Mouse (Mus musculus): ENCODE data around the gene Rnf207. TPM values are rescaled to one million over a fixed set of nuclear protein-coding genes. Genes with fewer than 3 reads are reported as not detected.

Gene Rnf207
- polyA plus RNA-seq (2014; fragmentation: Nextera tagmentation; extraction: Ambion mirVana): 0.36 and 0.65 TPM in 2 replicates

DNA sequence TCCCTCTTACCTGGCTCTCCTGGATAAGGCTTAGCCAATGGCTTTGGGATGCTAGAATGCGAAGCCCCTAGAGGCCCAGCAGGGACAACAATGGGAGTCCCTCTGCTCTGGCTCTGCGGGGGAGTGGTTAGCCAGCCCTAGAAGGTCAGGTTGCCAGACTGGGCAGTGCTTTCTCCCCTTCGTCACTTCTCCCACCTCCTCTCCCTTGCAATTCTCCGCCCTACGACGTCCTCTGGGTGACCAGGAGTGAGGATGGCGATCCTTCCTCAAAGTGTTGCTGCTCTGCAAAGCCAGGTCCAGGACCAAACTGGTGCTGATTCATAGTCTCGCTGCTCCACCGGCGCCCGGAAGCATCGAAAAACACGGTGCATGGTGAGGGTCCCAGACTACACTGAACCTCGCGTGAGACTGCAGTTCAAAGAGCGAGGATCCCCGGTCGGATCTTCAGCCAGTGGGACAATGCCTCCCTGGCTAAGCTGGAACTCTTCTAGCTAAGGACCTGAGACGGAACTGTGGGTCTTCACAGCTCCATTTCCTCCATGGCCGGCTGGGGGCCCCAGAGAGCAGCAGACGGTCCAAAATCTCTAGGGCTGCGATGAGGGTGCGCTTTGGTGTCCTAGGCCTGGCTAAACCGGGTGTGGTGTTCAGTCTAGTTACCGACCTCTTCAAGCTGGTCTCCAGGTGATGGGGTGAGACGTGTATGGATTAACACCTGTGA lies at the start of gene Rnf207:
Rnf207 (minus strand) TSS at position 477 of the 718 bp plus-strand sequence.
- Histone ChIP-seq H3K4me1 (ENCODE audit: insufficient read depth) (no peaks in the 10 kb centered on the region), H3K27me3 (ENCODE audit: insufficient read depth, low read length) (peaks cover 46% of the 10 kb centered on the region), H3K4me3 (ENCODE audit: low read depth, low read length) (peak within 1 kb of the TSS; percentile 20), H3K9me3 (ENCODE audit: low read depth, low read length) (no peaks in the 10 kb centered on the region), H3K9ac (peak within 1 kb of the TSS; percentile 33; the same call in 1 of the 2 replicates), H3K27ac (ENCODE audit: low read depth) (peak within 1 kb of the TSS; percentile 26; the same call in 1 of the 2 replicates), H3K36me3 (ENCODE audit: insufficient read depth) (no peaks in the 10 kb centered on the region), H3K4me2 (peak within 1 kb of the TSS; percentile 43)
- peak; percentile 26; the same call in 1 of the 2 replicates for ATAC-seq (ENCODE audit: insufficient read depth)
- DNase-seq: peak; percentile 68
- WGBS: 4% methylated on average over 26 of the region's 26 CpGs
- peak; percentile 59 for TF ChIP-seq CTCF (IDR thresholded peaks at IDR 0.05; ENCODE audit: low read depth)

DNA sequence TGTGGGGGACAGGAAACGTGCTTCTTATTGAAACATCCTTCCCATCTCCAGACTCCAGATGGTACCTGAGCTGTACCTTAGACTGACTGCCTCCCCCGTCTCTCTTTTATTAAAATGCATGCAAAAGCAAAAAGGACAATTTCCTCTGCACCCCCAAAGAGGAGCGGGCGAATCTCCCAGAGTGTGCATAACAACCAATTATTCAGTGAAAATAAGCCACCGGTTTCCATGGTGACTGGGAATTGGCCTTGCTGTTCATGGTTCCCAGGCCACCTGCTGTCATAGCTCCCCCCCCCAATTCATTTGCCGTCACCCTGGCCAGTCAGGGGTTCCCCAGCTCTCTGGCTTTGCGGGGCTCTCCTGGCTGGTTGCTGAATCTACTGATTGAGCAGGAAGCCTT lies 46.4 kb upstream of the Rnf207 start:
- Histone ChIP-seq H3K27me3 (ENCODE audit: insufficient read depth, low read length) (peaks cover 4% of the 10 kb centered on the region; the same call in 1 of the 2 replicates), H3K4me3 (ENCODE audit: low read depth, low read length) (no peak overlapping the region), H3K9ac (no peak overlapping the region), H3K9me3 (ENCODE audit: low read depth, low read length) (no peaks in the 10 kb centered on the region), H3K4me2 (no peak overlapping the region), H3K36me3 (ENCODE audit: insufficient read depth) (no peaks in the 10 kb centered on the region), H3K27ac (ENCODE audit: low read depth) (no peak overlapping the region), H3K4me1 (ENCODE audit: insufficient read depth) (no peaks in the 10 kb centered on the region)
- DNase-seq (no peak), ATAC-seq (ENCODE audit: insufficient read depth) (no peak)
- WGBS: 65% methylated on average over 7 of the region's 7 CpGs
- no peak for TF ChIP-seq CTCF (IDR thresholded peaks at IDR 0.05; ENCODE audit: low read depth)

DNA sequence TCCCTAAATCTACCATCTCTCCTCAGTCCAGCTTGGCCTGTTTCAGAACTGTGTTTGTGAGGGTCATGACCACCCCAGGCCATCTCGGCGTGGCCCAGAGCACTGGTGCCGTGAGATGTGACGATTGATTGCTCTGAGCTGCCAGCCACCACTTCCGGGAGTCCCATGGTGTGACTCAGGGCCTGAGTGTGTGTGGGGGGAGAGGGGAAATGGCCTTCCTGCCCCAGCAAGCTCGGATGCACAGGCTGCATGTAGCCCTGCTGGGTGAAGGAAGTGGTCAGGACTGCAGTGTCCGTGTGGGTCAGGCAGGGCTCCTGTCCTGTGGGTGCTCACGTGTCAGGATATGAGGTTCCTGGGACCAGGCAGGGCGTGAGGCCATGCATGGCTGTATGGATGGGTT lies 43.4 kb upstream of the Rnf207 start:
- Histone ChIP-seq H3K4me3 (ENCODE audit: low read depth, low read length) (no peak overlapping the region), H3K36me3 (ENCODE audit: insufficient read depth) (no peaks in the 10 kb centered on the region), H3K9ac (no peak overlapping the region), H3K9me3 (ENCODE audit: low read depth, low read length) (no peaks in the 10 kb centered on the region), H3K27me3 (ENCODE audit: insufficient read depth, low read length) (peaks cover 14% of the 10 kb centered on the region; the same call in 1 of the 2 replicates), H3K27ac (ENCODE audit: low read depth) (no peak overlapping the region), H3K4me2 (no peak overlapping the region), H3K4me1 (ENCODE audit: insufficient read depth) (no peaks in the 10 kb centered on the region)
- DNase-seq: no peak
- WGBS: 43% methylated on average over 9 of the region's 9 CpGs
- TF ChIP-seq CTCF (IDR thresholded peaks at IDR 0.05; ENCODE audit: low read depth): no peak
- no peak for ATAC-seq (ENCODE audit: insufficient read depth)

DNA sequence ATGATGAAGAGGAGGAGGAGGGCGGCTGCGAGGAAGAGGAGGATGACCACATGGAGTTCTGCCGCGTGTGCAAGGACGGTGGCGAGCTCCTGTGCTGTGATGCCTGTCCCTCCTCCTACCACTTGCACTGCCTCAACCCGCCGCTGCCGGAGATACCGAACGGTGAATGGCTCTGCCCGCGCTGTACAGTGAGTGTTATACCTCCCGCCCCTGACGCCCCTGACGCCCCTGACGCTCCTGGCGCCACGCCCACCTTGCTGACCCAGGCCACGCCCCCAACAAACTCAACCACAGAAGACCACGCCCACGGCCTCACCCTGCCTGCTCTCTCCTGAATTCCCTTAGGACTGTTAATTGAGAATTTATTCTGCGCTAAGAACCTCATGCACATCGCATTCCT lies 42.1 kb upstream of the Rnf207 start:
- 0 out of 2 replicates have a peak, but pooled peaks have one; percentile 1 for TF ChIP-seq CTCF (IDR thresholded peaks at IDR 0.05; ENCODE audit: low read depth)
- Histone ChIP-seq H3K4me3 (ENCODE audit: low read depth, low read length) (no peak overlapping the region), H3K4me2 (peak overlapping the region; percentile 18), H3K27ac (ENCODE audit: low read depth) (no peak overlapping the region), H3K4me1 (ENCODE audit: insufficient read depth) (no peaks in the 10 kb centered on the region), H3K27me3 (ENCODE audit: insufficient read depth, low read length) (peaks cover 14% of the 10 kb centered on the region; the same call in 1 of the 2 replicates), H3K9me3 (ENCODE audit: low read depth, low read length) (no peaks in the 10 kb centered on the region), H3K36me3 (ENCODE audit: insufficient read depth) (no peaks in the 10 kb centered on the region), H3K9ac (no peak overlapping the region)
- peak; percentile 77 for DNase-seq
- ATAC-seq (ENCODE audit: insufficient read depth): peak; percentile 71
- 2% methylated on average over 24 of the region's 24 CpGs for WGBS

DNA sequence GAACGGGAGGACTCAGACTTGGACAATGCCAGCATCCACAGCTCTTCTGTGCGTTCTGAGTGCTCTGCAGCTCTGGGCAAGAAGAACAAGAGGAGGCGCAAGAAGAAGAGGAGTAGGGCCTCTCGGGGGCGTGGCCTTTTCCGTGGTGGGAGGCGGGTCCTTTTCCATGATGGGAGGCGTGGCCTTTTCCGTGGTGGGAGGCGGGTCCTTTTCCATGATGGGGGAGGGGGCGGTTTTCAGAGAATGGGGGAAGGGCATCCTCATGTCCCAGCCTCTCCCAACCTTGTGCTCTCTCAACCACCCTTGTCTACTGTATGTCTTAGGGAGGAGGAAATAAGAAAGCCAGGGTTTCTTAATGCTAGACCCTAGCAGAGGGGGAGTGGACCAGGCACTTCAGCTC lies 40.9 kb upstream of the Rnf207 start:
- Histone ChIP-seq H3K27me3 (ENCODE audit: insufficient read depth, low read length) (peaks cover 14% of the 10 kb centered on the region; the same call in 1 of the 2 replicates), H3K9ac (no peak overlapping the region), H3K4me2 (no peak overlapping the region), H3K4me3 (ENCODE audit: low read depth, low read length) (no peak overlapping the region), H3K27ac (ENCODE audit: low read depth) (no peak overlapping the region), H3K9me3 (ENCODE audit: low read depth, low read length) (no peaks in the 10 kb centered on the region), H3K4me1 (ENCODE audit: insufficient read depth) (no peaks in the 10 kb centered on the region), H3K36me3 (ENCODE audit: insufficient read depth) (no peaks in the 10 kb centered on the region)
- no peak for DNase-seq
- WGBS: 4% methylated on average over 11 of the region's 11 CpGs
- ATAC-seq (ENCODE audit: insufficient read depth): no peak
- no peak for TF ChIP-seq CTCF (IDR thresholded peaks at IDR 0.05; ENCODE audit: low read depth)

DNA sequence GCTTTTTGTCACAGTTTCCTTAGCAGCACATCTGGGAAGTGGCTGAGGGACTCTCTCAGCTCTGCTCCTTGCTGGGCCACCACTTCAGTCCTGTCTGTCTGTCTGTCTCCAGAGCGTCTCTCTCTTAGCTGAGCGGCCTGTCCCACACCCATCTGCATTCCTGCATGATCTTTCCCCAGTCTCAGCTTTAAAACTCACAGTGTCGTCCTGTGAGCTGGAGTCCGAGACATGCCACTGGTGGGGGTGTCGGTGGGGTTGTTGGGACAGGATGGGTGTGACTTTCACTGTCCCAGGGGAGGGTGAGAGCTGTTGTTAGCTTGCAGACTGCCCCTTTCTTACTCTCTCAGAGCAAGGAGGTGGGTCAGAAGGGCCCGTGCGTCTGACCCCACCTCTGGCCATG lies 36.9 kb upstream of the Rnf207 start:
- Histone ChIP-seq H3K9ac (no peak overlapping the region), H3K27ac (ENCODE audit: low read depth) (no peak overlapping the region), H3K36me3 (ENCODE audit: insufficient read depth) (no peaks in the 10 kb centered on the region), H3K4me2 (no peak overlapping the region), H3K4me3 (ENCODE audit: low read depth, low read length) (no peak overlapping the region), H3K27me3 (ENCODE audit: insufficient read depth, low read length) (peaks cover 22% of the 10 kb centered on the region), H3K9me3 (ENCODE audit: low read depth, low read length) (no peaks in the 10 kb centered on the region), H3K4me1 (ENCODE audit: insufficient read depth) (no peaks in the 10 kb centered on the region)
- DNase-seq (no peak), ATAC-seq (ENCODE audit: insufficient read depth) (no peak)
- 70% methylated on average over 7 of the region's 7 CpGs for WGBS
- TF ChIP-seq CTCF (IDR thresholded peaks at IDR 0.05; ENCODE audit: low read depth): no peak

DNA sequence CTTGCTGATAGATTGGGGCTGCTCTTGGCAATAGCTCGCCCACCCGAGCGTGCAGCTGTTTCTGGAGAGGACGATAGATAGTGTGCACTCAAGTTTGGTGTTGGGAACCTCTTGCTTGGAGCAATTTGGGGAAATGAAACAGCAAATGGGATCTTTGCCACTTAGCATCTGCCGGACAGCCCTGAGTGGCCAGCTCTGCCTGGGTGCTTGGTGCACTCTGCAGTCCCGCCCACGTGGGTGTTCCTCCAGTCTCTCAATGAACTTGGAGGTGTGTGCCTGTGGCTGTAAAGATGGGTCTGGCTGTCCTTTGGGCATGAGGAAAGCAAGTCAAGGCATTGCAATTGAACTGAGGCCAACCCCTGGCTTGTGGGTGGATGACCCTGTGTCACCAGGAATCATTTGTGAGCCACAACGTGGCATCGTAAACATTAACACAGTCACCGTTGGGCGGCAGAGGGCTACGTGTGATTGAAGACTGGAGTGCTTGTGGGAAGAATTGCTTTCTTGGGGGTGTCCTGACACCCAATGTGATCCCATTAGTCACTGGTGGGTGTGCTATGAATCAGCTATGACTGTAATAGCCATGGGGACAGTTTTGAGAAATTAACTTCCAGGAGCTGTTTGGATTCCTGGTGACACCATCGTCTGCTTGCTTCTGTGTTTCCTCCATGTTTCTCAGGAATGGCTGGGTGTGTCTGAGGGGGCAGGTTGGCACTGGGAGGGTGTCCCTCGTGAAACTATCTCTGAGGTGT lies 35.3 kb upstream of the Rnf207 start:
- DNase-seq (no peak), ATAC-seq (ENCODE audit: insufficient read depth) (no peak)
- H3K27ac ChIP-seq (ENCODE audit: low read depth): no peak overlapping the region
- TF ChIP-seq CTCF (IDR thresholded peaks at IDR 0.05; ENCODE audit: low read depth): no peak
- H3K4me2 ChIP-seq: no peak overlapping the region
- no peak overlapping the region for H3K4me3 ChIP-seq (ENCODE audit: low read depth, low read length)
- H3K36me3 ChIP-seq (ENCODE audit: insufficient read depth): no peaks in the 10 kb centered on the region
- H3K9ac ChIP-seq: no peak overlapping the region
- no peaks in the 10 kb centered on the region for H3K9me3 ChIP-seq (ENCODE audit: low read depth, low read length)
- H3K4me1 ChIP-seq (ENCODE audit: insufficient read depth): no peaks in the 10 kb centered on the region
- peaks cover 19% of the 10 kb centered on the region for H3K27me3 ChIP-seq (ENCODE audit: insufficient read depth, low read length)
- 56% methylated on average over 14 of the region's 14 CpGs for WGBS
